Mouse (Mus musculus): ENCODE measurements at regions not wholly inside any gene's neighbourhood (a gene's known extent, or its start where the extent isn't known, plus 50 kb on each side); places are given as distances from the start of the nearest gene placed in this dataset.
"Not testable (repeated sequence)": the region's sequence is repeated elsewhere in the genome, so short reads cannot be mapped to it uniquely, and the experiment has no call there.

DNA sequence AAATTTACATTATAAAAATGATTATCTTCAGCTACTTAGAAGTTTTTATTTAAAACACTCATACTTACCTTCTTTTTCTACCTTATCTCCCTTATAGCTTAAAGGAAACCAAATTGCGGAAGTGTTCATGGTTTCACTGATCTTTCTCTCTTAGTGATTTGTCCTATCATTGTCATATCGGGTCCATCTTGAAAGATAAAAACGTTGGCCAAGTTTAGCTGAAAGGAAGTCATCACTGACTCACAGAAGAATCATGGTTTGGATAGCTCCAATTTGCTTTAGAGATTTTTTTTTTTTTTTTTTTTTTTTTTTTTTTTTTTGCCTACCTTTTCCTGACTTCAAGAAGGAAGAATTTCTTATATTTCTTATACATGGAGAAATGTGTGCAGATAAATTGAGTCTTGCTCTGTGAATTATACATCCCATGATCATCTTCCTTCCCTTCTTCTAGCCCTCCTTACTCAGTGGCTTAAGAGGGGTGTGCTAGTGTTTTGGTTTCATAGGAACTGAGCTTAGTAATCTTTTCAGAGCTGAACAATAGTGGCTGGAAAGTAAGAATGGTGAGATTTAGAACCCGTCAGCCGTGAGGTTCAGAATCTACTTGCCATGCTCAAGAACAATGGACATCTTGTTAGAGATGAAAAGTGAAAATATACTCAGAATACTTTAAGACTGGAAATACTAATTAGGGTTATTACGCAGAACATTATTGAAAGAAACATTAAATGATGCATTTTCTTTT lies 76.6 kb downstream of the Gm13691 start:
- H3K9me3 ChIP-seq (replicated peaks; ENCODE audit: control insufficient read depth, low read length) = no peaks in the 10 kb centered on the region
- 69% methylated on average over 6 of the region's 6 CpGs for WGBS

DNA sequence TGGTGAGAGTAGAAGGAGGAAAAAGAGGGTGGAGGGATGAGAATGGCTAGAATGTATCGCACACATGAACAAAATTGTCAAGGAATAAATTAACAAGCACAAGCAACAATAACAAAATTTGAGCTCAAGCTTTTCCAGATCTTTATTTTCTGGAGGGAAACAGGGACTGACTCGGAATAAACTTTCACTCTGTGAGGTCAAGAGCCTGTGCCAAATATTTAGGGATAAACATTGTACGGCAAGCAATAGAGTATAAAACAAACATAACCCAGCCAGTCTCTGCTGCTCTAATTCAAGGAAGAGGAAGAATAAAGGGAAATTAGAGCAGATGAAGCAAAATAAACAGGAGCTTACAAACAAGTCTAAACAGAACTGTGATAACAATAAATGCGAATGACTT lies 78.3 kb downstream of the Gm13691 start:
- Histone ChIP-seq H3K36me3 (ENCODE audit: control insufficient read depth, insufficient read depth) (no peaks in the 10 kb centered on the region), H3K27ac (ENCODE audit: low read length) (no peak overlapping the region), H3K9ac (ENCODE audit: low read length) (no peak overlapping the region), H3K4me1 (ENCODE audit: control insufficient read depth, insufficient read depth, low read length) (no peaks in the 10 kb centered on the region), H3K4me3 (ENCODE audit: low read length) (no peak overlapping the region), H3K4me2 (ENCODE audit: low read depth, low read length) (no peak overlapping the region), H3K27me3 (ENCODE audit: control insufficient read depth, insufficient read depth, low read length) (no peaks in the 10 kb centered on the region), H3K9me3 (replicated peaks; ENCODE audit: control insufficient read depth, low read length) (no peaks in the 10 kb centered on the region)
- ATAC-seq (replicated peaks; ENCODE audit: extremely low read depth, insufficient read depth, low FRiP score) = no peak
- 82% methylated on average over 4 of the region's 4 CpGs for WGBS

More for the DNA sequence above, 76.6 kb downstream of the Gm13691 start:
- H3K27me3 ChIP-seq (ENCODE audit: control insufficient read depth, insufficient read depth, low read length) = no peaks in the 10 kb centered on the region
- no peak overlapping the region for H3K9ac ChIP-seq (ENCODE audit: low read length)
- H3K4me2 ChIP-seq (ENCODE audit: low read depth, low read length) = no peak overlapping the region
- H3K4me3 ChIP-seq (ENCODE audit: low read length) = no peak overlapping the region
- no peak overlapping the region for H3K27ac ChIP-seq (ENCODE audit: low read length)
- no peaks in the 10 kb centered on the region for H3K4me1 ChIP-seq (ENCODE audit: control insufficient read depth, insufficient read depth, low read length)
- no peaks in the 10 kb centered on the region for H3K36me3 ChIP-seq (ENCODE audit: control insufficient read depth, insufficient read depth)
- ATAC-seq (replicated peaks; ENCODE audit: extremely low read depth, insufficient read depth, low FRiP score) = no peak

DNA sequence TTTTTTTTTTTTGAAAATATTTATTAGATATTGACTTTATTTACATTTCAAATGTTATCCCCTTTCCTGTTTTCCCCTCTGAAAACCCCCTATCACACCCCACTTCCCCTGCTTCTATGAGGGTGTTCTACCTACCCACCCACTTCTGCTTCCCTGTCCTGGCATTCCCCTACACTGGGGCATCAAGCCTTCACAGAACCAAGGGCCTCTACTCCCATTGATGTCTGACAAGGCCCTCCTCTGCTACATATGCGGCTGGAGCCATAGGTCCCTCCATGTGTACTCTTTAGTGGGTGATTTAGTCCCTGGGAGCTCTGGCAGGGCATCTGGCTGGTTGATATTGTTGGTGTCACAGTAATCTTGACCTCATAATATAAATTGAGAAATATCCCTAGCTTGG lies 79.1 kb downstream of the Gm13691 start:
- WGBS = 69% methylated on average over 1 of the region's 1 CpGs
- H3K9ac ChIP-seq (ENCODE audit: low read length); ATAC-seq (replicated peaks; ENCODE audit: extremely low read depth, insufficient read depth, low FRiP score): not testable (repeated sequence)

DNA sequence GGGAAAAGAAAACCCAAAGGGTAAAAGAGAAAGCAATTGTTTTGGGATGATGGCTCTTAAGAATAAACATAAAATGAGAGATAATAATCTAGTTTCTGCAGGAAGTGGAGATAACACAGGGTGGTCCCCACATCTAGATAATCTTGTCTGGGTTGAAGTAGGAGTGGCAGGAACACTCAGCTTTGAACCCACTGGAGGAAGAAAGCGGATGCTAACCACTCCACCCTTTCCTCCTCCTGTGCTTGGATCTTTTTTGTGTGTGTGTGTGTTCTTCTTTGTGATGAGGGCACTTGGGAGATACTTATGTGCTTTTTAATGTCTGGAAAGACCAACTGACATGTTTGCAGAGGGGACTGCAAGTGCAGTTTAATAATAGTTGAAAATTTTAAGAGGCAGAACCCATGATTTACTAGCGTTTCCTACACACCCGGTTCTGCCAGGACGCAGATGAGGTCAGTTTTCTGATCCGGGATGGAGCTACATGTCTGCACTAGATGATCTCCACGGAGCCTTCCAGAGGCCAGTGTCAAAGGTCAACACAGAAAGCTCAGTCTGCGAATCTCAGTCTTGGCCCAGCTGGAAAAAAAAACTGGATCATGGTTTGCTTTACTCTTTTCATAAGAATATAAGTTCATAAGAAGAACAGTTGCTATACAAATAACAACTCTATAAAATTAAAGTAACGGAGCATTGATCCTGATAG lies 82.7 kb downstream of the Gm13691 start:
- Histone ChIP-seq H3K4me2 (ENCODE audit: low read depth, low read length) (no peak overlapping the region), H3K36me3 (ENCODE audit: control insufficient read depth, insufficient read depth) (no peaks in the 10 kb centered on the region), H3K27me3 (ENCODE audit: control insufficient read depth, insufficient read depth, low read length) (no peaks in the 10 kb centered on the region), H3K9me3 (replicated peaks; ENCODE audit: control insufficient read depth, low read length) (no peaks in the 10 kb centered on the region), H3K27ac (ENCODE audit: low read length) (no peak overlapping the region), H3K4me3 (ENCODE audit: low read length) (no peak overlapping the region), H3K4me1 (ENCODE audit: control insufficient read depth, insufficient read depth, low read length) (no peaks in the 10 kb centered on the region), H3K9ac (ENCODE audit: low read length) (no peak overlapping the region)
- no peak; the same call in 1 of the 2 replicates for ATAC-seq (replicated peaks; ENCODE audit: extremely low read depth, insufficient read depth, low FRiP score)
- WGBS = 59% methylated on average over 8 of the region's 8 CpGs

More for the DNA sequence above, 79.1 kb downstream of the Gm13691 start:
- not testable (repeated sequence) for H3K4me3 ChIP-seq (ENCODE audit: low read length); H3K4me1 ChIP-seq (ENCODE audit: control insufficient read depth, insufficient read depth, low read length); H3K9me3 ChIP-seq (replicated peaks; ENCODE audit: control insufficient read depth, low read length); H3K27me3 ChIP-seq (ENCODE audit: control insufficient read depth, insufficient read depth, low read length); H3K4me2 ChIP-seq (ENCODE audit: low read depth, low read length); H3K27ac ChIP-seq (ENCODE audit: low read length); H3K36me3 ChIP-seq (ENCODE audit: control insufficient read depth, insufficient read depth)

DNA sequence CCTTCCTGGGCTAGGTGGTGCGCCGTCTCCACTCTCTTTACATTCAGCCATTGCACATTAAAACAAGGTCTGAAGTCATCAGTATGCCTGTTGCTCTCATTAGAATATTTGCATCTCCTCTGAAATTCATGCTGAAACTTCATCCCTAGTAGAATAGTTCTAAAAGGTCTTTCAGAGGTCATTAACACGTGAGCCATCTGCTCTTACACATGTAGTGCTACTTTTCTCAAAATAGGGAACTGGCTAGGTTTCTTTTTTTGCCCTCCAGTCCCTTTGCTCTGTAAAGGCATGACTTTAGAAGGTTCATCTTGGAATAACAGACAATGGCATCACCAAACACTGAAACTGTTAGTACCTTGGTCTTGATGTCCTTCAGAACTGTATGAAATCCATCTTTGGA lies 85.6 kb downstream of the Gm13691 start:
- no peak overlapping the region for H3K4me3 ChIP-seq (ENCODE audit: low read length)
- no peaks in the 10 kb centered on the region for H3K27me3 ChIP-seq (ENCODE audit: control insufficient read depth, insufficient read depth, low read length)
- H3K4me2 ChIP-seq (ENCODE audit: low read depth, low read length) = no peak overlapping the region
- no peak overlapping the region for H3K27ac ChIP-seq (ENCODE audit: low read length)
- no peaks in the 10 kb centered on the region for H3K36me3 ChIP-seq (ENCODE audit: control insufficient read depth, insufficient read depth)
- H3K9me3 ChIP-seq (replicated peaks; ENCODE audit: control insufficient read depth, low read length) = no peaks in the 10 kb centered on the region
- 78% methylated on average over 3 of the region's 3 CpGs for WGBS
- no peak for ATAC-seq (replicated peaks; ENCODE audit: extremely low read depth, insufficient read depth, low FRiP score)
- no peak overlapping the region for H3K9ac ChIP-seq (ENCODE audit: low read length)
- H3K4me1 ChIP-seq (ENCODE audit: control insufficient read depth, insufficient read depth, low read length) = no peaks in the 10 kb centered on the region

- H3K4me2 ChIP-seq (ENCODE audit: low read depth, low read length) = no peak overlapping the region
- H3K9ac ChIP-seq (ENCODE audit: low read length) = no peak overlapping the region
- no peak overlapping the region for H3K4me3 ChIP-seq (ENCODE audit: low read length)
- H3K9me3 ChIP-seq (replicated peaks; ENCODE audit: control insufficient read depth, low read length) = no peaks in the 10 kb centered on the region
- WGBS = 51% methylated on average over 8 of the region's 8 CpGs
- no peaks in the 10 kb centered on the region for H3K27me3 ChIP-seq (ENCODE audit: control insufficient read depth, insufficient read depth, low read length)
- H3K36me3 ChIP-seq (ENCODE audit: control insufficient read depth, insufficient read depth) = no peaks in the 10 kb centered on the region
- no peaks in the 10 kb centered on the region for H3K4me1 ChIP-seq (ENCODE audit: control insufficient read depth, insufficient read depth, low read length)
- H3K27ac ChIP-seq (ENCODE audit: low read length) = no peak overlapping the region
- ATAC-seq (replicated peaks; ENCODE audit: extremely low read depth, insufficient read depth, low FRiP score) = no peak
Measured at GRCm38 (mm10) chr2:84079284-84079683, 88.9 kb downstream of the Gm13691 start.

GRCm38 (mm10) chr2:84080228-84080627 lies 89.9 kb downstream of the Gm13691 start:
- no peaks in the 10 kb centered on the region for H3K36me3 ChIP-seq (ENCODE audit: control insufficient read depth, insufficient read depth)
- no peak overlapping the region for H3K27ac ChIP-seq (ENCODE audit: low read length)
- 53% methylated on average over 3 of the region's 3 CpGs for WGBS
- no peak overlapping the region for H3K4me3 ChIP-seq (ENCODE audit: low read length)
- ATAC-seq (replicated peaks; ENCODE audit: extremely low read depth, insufficient read depth, low FRiP score) = no peak
- H3K9ac ChIP-seq (ENCODE audit: low read length) = no peak overlapping the region
- no peak overlapping the region for H3K4me2 ChIP-seq (ENCODE audit: low read depth, low read length)
- H3K9me3 ChIP-seq (replicated peaks; ENCODE audit: control insufficient read depth, low read length) = no peaks in the 10 kb centered on the region
- no peaks in the 10 kb centered on the region for H3K4me1 ChIP-seq (ENCODE audit: control insufficient read depth, insufficient read depth, low read length)
- no peaks in the 10 kb centered on the region for H3K27me3 ChIP-seq (ENCODE audit: control insufficient read depth, insufficient read depth, low read length)

GRCm38 (mm10) chr2:84094751-84095150 lies 104.4 kb downstream of the Gm13691 start:
- no peaks in the 10 kb centered on the region for H3K9me3 ChIP-seq (replicated peaks; ENCODE audit: control insufficient read depth, low read length)
- no peak overlapping the region for H3K4me2 ChIP-seq (ENCODE audit: low read depth, low read length)
- H3K4me1 ChIP-seq (ENCODE audit: control insufficient read depth, insufficient read depth, low read length) = no peaks in the 10 kb centered on the region
- H3K9ac ChIP-seq (ENCODE audit: low read length) = no peak overlapping the region
- no peak overlapping the region for H3K27ac ChIP-seq (ENCODE audit: low read length)
- H3K36me3 ChIP-seq (ENCODE audit: control insufficient read depth, insufficient read depth) = no peaks in the 10 kb centered on the region
- 72% methylated on average over 1 of the region's 1 CpGs for WGBS
- ATAC-seq (replicated peaks; ENCODE audit: extremely low read depth, insufficient read depth, low FRiP score) = no peak
- no peaks in the 10 kb centered on the region for H3K27me3 ChIP-seq (ENCODE audit: control insufficient read depth, insufficient read depth, low read length)
- no peak overlapping the region for H3K4me3 ChIP-seq (ENCODE audit: low read length)

DNA sequence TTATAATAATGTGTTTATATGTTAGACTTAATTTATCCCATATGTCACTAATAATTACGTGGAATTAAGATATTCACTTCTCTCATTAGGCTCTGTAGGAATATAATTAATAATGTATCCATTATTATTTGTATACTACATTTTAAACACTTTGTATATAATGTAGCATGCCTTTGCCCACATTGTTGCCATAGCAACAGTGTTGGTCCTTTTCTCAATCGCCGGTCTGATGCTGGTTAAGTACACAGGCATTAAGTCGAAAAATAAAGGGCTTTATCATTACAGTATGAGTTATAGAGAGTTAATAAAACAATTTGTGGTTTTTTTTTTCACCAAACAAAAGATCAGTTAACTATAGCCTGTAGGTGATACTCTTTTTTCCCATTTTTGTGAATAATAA lies 108.4 kb downstream of the Gm13691 start:
- ATAC-seq (replicated peaks; ENCODE audit: extremely low read depth, insufficient read depth, low FRiP score) = no peak
- Histone ChIP-seq H3K4me1 (ENCODE audit: control insufficient read depth, insufficient read depth, low read length) (no peaks in the 10 kb centered on the region), H3K9ac (ENCODE audit: low read length) (no peak overlapping the region), H3K36me3 (ENCODE audit: control insufficient read depth, insufficient read depth) (no peaks in the 10 kb centered on the region), H3K27me3 (ENCODE audit: control insufficient read depth, insufficient read depth, low read length) (no peaks in the 10 kb centered on the region), H3K4me3 (ENCODE audit: low read length) (no peak overlapping the region), H3K4me2 (ENCODE audit: low read depth, low read length) (no peak overlapping the region), H3K27ac (ENCODE audit: low read length) (no peak overlapping the region), H3K9me3 (replicated peaks; ENCODE audit: control insufficient read depth, low read length) (no peaks in the 10 kb centered on the region)
- 74% methylated on average over 4 of the region's 4 CpGs for WGBS

Data from heart, embryonic 16.5 days (tissue).